Mouse (Mus musculus) cerebellum, adult 2 months (tissue): ENCODE measurements around the gene Zfyve9.

ENCODE experiments used
- CTCF ChIP-seq: fragments of 200-500 bp; IDR thresholded peaks from 2 replicates; pipeline ENCODE4 v1.5.1; 2011; ENCODE audit warnings: low read depth, mild to moderate bottlenecking, control low read depth, low read length, moderate library complexity, borderline replicate concordance; ENCODE audit not compliant: insufficient read depth
- POLR2A ChIP-seq: fragments of 200-500 bp; IDR thresholded peaks from 2 replicates; pipeline ENCODE4 v1.6.1; 2011; ENCODE audit warnings: low read length, control low read depth, borderline replicate concordance; ENCODE audit not compliant: insufficient read depth

DNA sequence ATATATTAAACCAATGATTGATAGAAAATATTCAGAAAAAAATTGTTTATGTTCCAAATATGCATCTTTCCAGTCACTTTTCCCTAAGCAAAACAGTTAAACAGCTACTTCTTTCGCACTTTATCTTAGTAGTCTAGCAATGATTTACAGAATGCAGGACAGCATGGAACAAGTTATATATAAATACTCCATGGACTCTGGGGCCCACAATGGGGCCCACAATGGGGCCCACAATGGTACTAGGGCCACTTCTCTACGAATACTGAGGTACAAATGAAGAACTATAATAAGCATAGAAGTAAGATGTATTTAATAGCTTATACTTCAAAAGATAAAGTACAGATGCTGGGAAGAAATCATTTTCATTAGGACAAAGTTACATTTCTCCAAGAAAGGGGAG, 56.5 kb downstream of the Zfyve9 start:
- TF ChIP-seq POLR2A (no peak), CTCF (no peak)
